Mouse (Mus musculus): ENCODE data around the gene Fap. TPM values are rescaled to one million over a fixed set of nuclear protein-coding genes. Genes with fewer than 3 reads are reported as not detected.

The Fap gene
- total RNA-seq, 2 experiments from 2014 or later, result 3.4 to 3.7 TPM

- DNase-seq (ENCODE audit: low spot score), result no peak
These were observed 113.6 kb downstream of the Fap start for GRCm38 (mm10) chr2:62460231-62460710.

- peak; percentile 24 for DNase-seq (ENCODE audit: low spot score)
These were observed 114.4 kb downstream of the Fap start for GRCm38 (mm10) chr2:62459241-62460174.

GRCm38 (mm10) chr2:62458070-62458469 is 115.8 kb downstream of the Fap start:
- peak; percentile 23 for DNase-seq (ENCODE audit: low spot score)

GRCm38 (mm10) chr2:62454991-62455390 is 118.9 kb downstream of the Fap start:
- DNase-seq (ENCODE audit: low spot score), result no peak

GRCm38 (mm10) chr2:62454033-62454432 is 119.8 kb downstream of the Fap start:
- no peak for DNase-seq (ENCODE audit: low spot score)

Other genes starting within 250 kb of the Fap start
- 1 to 10 TPM; 2.2 to 2.8 TPM for gene Dpp4, start 161.8 kb downstream of the Fap start, total RNA-seq (2021)
- not detected for gene Gcg, start 90.4 kb downstream of the Fap start, total RNA-seq (2021)
- gene Ifih1, start 72.2 kb upstream of the Fap start, total RNA-seq (2021), result 1 to 10 TPM; 3.5 to 3.8 TPM
- gene Gca, start 90.2 kb upstream of the Fap start, total RNA-seq (2021), result 1 to 10 TPM; 6.4 to 8.3 TPM